Mouse (Mus musculus) kidney, postnatal 0 days (tissue): ENCODE measurements around the gene Yars. TPM values are rescaled to one million over a fixed set of nuclear protein-coding genes. Genes with fewer than 3 reads are reported as not detected.

Experiments used
- ATAC-seq: fragments of 200-750 bp; cut with Nextera tagmentation; replicated peaks from 2 replicates; pipeline ENCODE4 v1.8.0; 2017; ENCODE audit warnings: low read depth, moderate number of reproducible peaks, moderate TSS enrichment, moderate library complexity; ENCODE audit not compliant: low FRiP score
- DNase-seq: peaks from one replicate; pipeline ENCODE4 v3.0.0-alpha.2; 2016; ENCODE audit warnings: low spot score
- H3K27ac ChIP-seq: fragments of 300-500 bp; sonication (generic); 2 replicates; pipeline ENCODE4 v1.5.1; 2014; ENCODE audit warnings: mild to moderate bottlenecking
- H3K27me3 ChIP-seq: fragments of 300-500 bp; sonication (generic); 2 replicates; pipeline ENCODE4 v1.6.1; 2014; ENCODE audit warnings: low read length, mixed read lengths; ENCODE audit not compliant: insufficient read depth
- H3K36me3 ChIP-seq: fragments of 300-500 bp; sonication (generic); 2 replicates; pipeline ENCODE4 v1.6.1; 2014; ENCODE audit warnings: low read length, mixed read lengths; ENCODE audit not compliant: insufficient read depth
- H3K4me1 ChIP-seq: fragments of 300-500 bp; sonication (generic); replicated peaks from 2 replicates; pipeline ENCODE4 v1.6.1; 2014; ENCODE audit warnings: antibody characterized with exemption, low read length, mixed read lengths; ENCODE audit not compliant: insufficient read depth
- H3K4me2 ChIP-seq: fragments of 300-500 bp; sonication (generic); 2 replicates; pipeline ENCODE4 v1.6.1; 2014; ENCODE audit warnings: mild to moderate bottlenecking, low read length, moderate library complexity, mixed read lengths
- H3K4me3 ChIP-seq: fragments of 300-500 bp; sonication (generic); replicated peaks from 2 replicates; pipeline ENCODE4 v1.5.1; 2014; ENCODE audit warnings: low read depth, low read length
- H3K9ac ChIP-seq: fragments of 300-500 bp; sonication (generic); 2 replicates; pipeline ENCODE4 v1.6.1; 2014; ENCODE audit warnings: low read depth, low read length
- H3K9me3 ChIP-seq: fragments of 300-500 bp; sonication (generic); replicated peaks from 2 replicates; pipeline ENCODE4 v1.6.1; 2016; ENCODE audit warnings: low read length, inconsistent platforms, mixed read lengths
- CTCF ChIP-seq: IDR thresholded peaks from 2 replicates; pipeline ENCODE4 v1.5.1; 2016; ENCODE audit warnings: antibody characterized with exemption, low read depth, mild to moderate bottlenecking, moderate library complexity
- WGBS: fragments of 180-500 bp; shearing (Covaris S2); extraction: QIAGEN DNeasy Blood & Tissue Kit; methylation state at CpG from one replicate; pipeline ENCODE4 v1.1.7; 2014; 5-methylcytosine and 5-hydroxymethylcytosine counted together
- polyA plus RNA-seq: library from polyadenylated mRNA; unstranded; fragments of >200 nt; fragmentation: Nextera tagmentation; extraction: Ambion mirVana; gene quantifications from 2 replicates; pipeline ENCODE4 v1.2.1, GENCODE M21; 2015

Gene Yars
- polyA plus RNA-seq, 1 experiment from 2014 or later: 48.9 TPM

DNA sequence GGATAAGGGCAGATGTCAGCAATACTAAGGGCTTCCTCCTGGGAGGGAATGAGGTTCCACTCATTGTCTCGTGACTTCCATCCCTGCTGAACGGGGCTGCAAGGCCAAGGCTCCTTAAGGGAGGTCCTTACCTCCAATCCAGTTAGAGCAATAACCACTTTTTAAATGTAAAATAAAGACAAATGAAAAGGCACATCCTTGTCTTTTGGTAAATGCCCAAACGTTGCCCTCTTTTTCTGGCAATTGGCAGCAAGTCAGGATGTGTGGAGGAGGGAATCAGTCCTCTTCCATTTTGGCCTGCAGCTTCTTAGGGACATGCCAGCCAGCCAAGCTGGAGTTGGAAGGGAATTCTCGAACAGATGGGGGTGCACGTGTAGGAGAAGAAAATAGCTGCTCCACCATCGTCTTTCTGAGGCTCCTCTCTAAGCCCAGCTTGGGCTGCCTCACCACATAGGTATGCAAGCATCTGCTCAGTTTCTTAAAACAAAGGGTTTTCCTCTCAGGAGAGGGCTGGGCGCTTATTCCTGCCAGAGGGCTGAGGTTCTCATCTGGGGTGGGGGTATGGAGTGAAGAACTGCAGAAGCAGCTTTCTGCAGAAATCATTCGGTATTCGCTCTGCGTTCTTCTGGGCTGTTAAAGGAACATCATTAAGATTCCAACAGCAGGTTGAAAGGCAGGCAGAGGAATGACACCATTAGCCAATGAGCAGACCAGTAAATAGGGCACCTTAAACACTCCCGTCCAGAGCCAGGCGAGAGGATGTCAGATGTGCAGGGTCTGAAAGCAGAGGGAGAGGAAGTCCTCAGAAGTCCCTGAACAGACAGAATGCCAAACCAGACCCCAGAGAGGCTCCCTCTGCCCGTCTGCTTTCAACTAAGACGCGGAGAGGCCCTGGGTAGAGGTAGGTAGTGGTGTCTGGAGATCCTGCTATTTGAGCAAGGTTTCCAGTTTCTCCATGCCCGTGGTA, 44.9 kb upstream of the Yars start:
- Histone ChIP-seq H3K4me2 (no peak overlapping the region), H3K9ac (no peak overlapping the region), H3K9me3 (no peaks in the 10 kb centered on the region), H3K4me1 (no peaks in the 10 kb centered on the region), H3K27ac (no peak overlapping the region), H3K36me3 (peaks cover 5% of the 10 kb centered on the region; the same call in 1 of the 2 replicates), H3K27me3 (no peaks in the 10 kb centered on the region), H3K4me3 (no peak overlapping the region)
- TF ChIP-seq CTCF: no peak
- WGBS: 53% methylated on average over 16 of the region's 16 CpGs
- ATAC-seq (no peak), DNase-seq (no peak)

DNA sequence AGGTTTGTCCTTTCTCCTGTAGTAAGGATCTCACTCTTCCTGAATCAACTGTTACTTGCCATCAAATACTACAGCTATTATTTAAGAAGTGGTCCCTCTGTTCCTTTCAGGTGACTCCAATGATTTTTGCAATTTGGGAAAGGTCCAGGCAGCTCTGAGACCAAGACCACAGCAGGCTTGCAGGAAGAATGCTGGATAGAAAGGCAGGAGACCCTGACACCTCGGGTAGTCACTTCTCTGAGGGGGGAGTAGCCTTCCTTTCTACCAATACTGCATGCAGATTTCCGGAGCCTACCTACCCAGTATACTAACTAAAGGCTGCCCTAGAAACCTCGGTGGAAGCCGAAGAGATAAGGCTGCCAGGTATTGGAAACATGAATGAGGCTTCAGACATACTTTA, 44.1 kb upstream of the Yars start:
- Histone ChIP-seq H3K9me3 (no peaks in the 10 kb centered on the region), H3K36me3 (peaks cover 8% of the 10 kb centered on the region; the same call in 1 of the 2 replicates), H3K27ac (no peak overlapping the region), H3K4me1 (no peaks in the 10 kb centered on the region), H3K4me3 (no peak overlapping the region), H3K4me2 (no peak overlapping the region), H3K27me3 (no peaks in the 10 kb centered on the region), H3K9ac (no peak overlapping the region)
- no peak for TF ChIP-seq CTCF
- WGBS: 64% methylated on average over 4 of the region's 4 CpGs
- ATAC-seq (no peak), DNase-seq (no peak)

DNA sequence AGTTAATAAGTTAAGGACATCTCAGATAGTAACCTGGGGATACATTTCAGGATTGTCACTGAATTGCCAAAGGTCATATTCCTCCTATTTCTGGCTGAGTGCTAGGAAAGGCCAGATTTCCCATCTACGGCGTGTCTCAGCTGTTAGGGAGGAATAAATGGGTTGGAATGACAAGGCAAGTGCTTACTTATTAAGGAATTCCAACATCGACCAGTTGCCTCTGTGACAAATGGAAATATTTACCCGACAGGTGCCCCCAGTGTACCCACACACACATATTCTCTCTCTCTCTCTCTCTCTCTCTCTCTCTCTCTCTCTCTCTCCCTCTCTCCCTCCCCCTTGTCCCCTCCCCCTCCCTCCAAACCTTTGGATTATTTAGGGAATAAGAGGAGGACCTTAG, 43.6 kb upstream of the Yars start:
- no peaks in the 10 kb centered on the region for H3K27me3 ChIP-seq

DNA sequence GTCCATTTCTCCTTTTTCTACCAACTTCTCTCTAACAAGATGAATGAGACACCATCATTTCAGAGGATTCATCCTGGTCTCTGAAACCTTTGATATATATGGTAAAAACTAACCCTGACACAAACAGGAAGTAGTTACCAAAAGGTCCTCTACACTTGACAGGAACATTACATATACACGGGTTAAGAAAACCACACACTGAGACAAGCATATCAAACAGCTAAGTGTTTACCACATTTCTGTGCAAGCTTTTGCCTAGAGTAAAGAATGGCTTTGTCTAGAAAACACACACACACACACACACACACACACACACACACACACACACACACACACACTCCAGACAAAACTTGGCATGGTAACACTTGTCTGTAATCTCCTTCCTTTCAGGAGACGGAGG, 43.2 kb upstream of the Yars start:
- no peak for TF ChIP-seq CTCF
- Histone ChIP-seq H3K27me3 (no peaks in the 10 kb centered on the region), H3K4me1 (no peaks in the 10 kb centered on the region), H3K27ac (no peak overlapping the region), H3K9ac (no peak overlapping the region), H3K9me3 (no peaks in the 10 kb centered on the region), H3K36me3 (peaks cover 8% of the 10 kb centered on the region; the same call in 1 of the 2 replicates), H3K4me2 (no peak overlapping the region), H3K4me3 (no peak overlapping the region)
- WGBS: 35% methylated on average over 2 of the region's 2 CpGs
- DNase-seq: no peak
- no peak for ATAC-seq

More for the DNA sequence above, 43.6 kb upstream of the Yars start:
- Histone ChIP-seq H3K27ac (no peak overlapping the region), H3K9ac (no peak overlapping the region), H3K36me3 (peaks cover 8% of the 10 kb centered on the region; the same call in 1 of the 2 replicates), H3K9me3 (no peaks in the 10 kb centered on the region), H3K4me3 (no peak overlapping the region), H3K4me1 (no peaks in the 10 kb centered on the region), H3K4me2 (no peak overlapping the region)
- 64% methylated on average over 4 of the region's 4 CpGs for WGBS
- TF ChIP-seq CTCF: no peak
- no peak for ATAC-seq
- DNase-seq: no peak

DNA sequence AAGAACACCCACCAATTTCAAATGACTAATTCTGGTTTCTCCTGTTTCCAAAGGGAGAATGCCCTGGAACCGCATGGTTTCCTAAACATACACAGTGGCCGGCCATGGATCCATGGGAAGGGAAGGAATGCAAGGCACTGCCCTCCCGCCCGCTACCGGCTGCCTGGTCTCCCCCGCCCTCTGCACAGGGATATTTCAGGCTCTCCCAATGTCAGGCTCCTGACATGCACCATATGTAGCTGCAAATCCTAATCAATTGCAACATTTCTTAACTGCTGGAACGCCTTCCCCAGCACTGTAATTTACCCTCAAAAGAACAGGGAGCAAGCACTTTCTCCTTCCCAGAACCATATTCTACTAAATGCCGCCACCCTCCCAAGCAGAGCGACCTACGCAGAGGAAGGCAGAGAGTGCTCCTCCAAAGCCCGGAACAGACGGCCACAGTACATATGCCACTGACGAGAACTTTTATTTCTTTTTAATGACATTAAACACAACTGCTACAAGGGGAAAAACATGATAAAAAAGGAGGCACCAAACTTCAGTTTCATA, 41.9 kb upstream of the Yars start:
- peak overlapping the region; percentile 20 for H3K27ac ChIP-seq
- peak; percentile 61 for DNase-seq
- no peaks in the 10 kb centered on the region for H3K4me1 ChIP-seq
- peaks cover 19% of the 10 kb centered on the region for H3K36me3 ChIP-seq
- no peaks in the 10 kb centered on the region for H3K27me3 ChIP-seq
- H3K4me3 ChIP-seq: no peak overlapping the region
- 54% methylated on average over 13 of the region's 13 CpGs for WGBS
- peak overlapping the region; percentile 1; the same call in 1 of the 2 replicates for H3K4me2 ChIP-seq
- ATAC-seq: no peak
- H3K9me3 ChIP-seq: no peaks in the 10 kb centered on the region
- H3K9ac ChIP-seq: no peak overlapping the region
- no peak for TF ChIP-seq CTCF

DNA sequence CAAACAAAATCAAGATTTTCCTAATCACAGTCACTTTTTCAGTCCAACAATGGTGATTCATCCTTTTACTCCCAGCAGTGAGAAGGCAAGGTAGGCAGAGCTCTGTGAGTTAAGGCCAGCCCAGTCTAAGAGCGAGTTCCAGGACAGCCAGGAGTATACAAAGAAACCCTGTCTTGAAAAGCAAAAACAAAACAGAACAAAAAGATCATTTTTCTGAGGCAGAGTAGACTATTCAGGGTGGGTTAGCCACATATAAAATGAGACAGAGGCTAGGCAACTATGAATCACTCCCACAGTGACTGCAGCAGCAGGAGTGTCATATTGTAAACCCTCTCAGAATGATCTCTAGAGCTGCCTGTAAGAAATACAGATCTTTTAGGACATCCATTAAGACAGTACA, 40.2 kb upstream of the Yars start:
- no peaks in the 10 kb centered on the region for H3K4me1 ChIP-seq
- no peak overlapping the region for H3K4me2 ChIP-seq
- H3K4me3 ChIP-seq: no peak overlapping the region
- H3K9ac ChIP-seq: no peak overlapping the region
- H3K9me3 ChIP-seq: no peaks in the 10 kb centered on the region
- DNase-seq: no peak
- H3K27ac ChIP-seq: no peak overlapping the region
- TF ChIP-seq CTCF: no peak
- H3K36me3 ChIP-seq: peaks cover 25% of the 10 kb centered on the region
- H3K27me3 ChIP-seq: no peaks in the 10 kb centered on the region
- 90% methylated on average over 1 of the region's 1 CpGs for WGBS
- ATAC-seq: no peak
